Mouse (Mus musculus): ENCODE measurements around the gene Myo6.

GRCm38 (mm10) chr9:80318027-80318426 lies 153.2 kb downstream of the Myo6 start:
- TF ChIP-seq TAL1 (IDR thresholded peaks at IDR 0.05; ENCODE audit: low read length) (no peak), GATA1 (IDR thresholded peaks at IDR 0.05; ENCODE audit: low read length) (no peak)

Measured in erythroblast, embryonic 14.5 days (primary cell).